Mouse (Mus musculus) lung, adult 2 months (tissue): Measurements from ENCODE around the gene Baz1b.

Experiments used
- CTCF ChIP-seq: fragments of 200-500 bp; IDR thresholded peaks from 2 replicates; pipeline ENCODE4 v1.5.1; 2011; ENCODE audit warnings: mild to moderate bottlenecking, low read length, control low read depth; ENCODE audit not compliant: insufficient read depth
- POLR2A ChIP-seq: fragments of 200-500 bp; IDR thresholded peaks from 2 replicates; pipeline ENCODE4 v1.6.1; 2011; ENCODE audit warnings: low read depth, mild to moderate bottlenecking, control low read depth, low read length, borderline replicate concordance; ENCODE audit errors: extremely low read depth

GRCm38 (mm10) chr5:135224169-135224568, 37.1 kb downstream of the Baz1b start:
- TF ChIP-seq CTCF = no peak
- no peak for TF ChIP-seq POLR2A
